Mouse (Mus musculus) ovary, postnatal 36 days (tissue): ENCODE results near the gene Apon.
"Not testable (repeated sequence)": the region's sequence is repeated elsewhere in the genome, so short reads cannot be mapped to it uniquely, and the experiment has no call there.

Source experiments
- DNase-seq: peaks from one replicate; pipeline ENCODE4 v3.0.0; 2022; ENCODE audit warnings: low spot score, mixed read lengths

The Apon gene

GRCm38 (mm10) chr10:128253677-128254255 is at the start of gene Apon:
Apon (plus strand) TSS chr10:128254096.
- DNase-seq: no peak

GRCm38 (mm10) chr10:128204941-128205340 is 49.0 kb upstream of the Apon start:
- DNase-seq: no peak

GRCm38 (mm10) chr10:128208326-128208725 is 45.6 kb upstream of the Apon start:
- no peak for DNase-seq

DNA sequence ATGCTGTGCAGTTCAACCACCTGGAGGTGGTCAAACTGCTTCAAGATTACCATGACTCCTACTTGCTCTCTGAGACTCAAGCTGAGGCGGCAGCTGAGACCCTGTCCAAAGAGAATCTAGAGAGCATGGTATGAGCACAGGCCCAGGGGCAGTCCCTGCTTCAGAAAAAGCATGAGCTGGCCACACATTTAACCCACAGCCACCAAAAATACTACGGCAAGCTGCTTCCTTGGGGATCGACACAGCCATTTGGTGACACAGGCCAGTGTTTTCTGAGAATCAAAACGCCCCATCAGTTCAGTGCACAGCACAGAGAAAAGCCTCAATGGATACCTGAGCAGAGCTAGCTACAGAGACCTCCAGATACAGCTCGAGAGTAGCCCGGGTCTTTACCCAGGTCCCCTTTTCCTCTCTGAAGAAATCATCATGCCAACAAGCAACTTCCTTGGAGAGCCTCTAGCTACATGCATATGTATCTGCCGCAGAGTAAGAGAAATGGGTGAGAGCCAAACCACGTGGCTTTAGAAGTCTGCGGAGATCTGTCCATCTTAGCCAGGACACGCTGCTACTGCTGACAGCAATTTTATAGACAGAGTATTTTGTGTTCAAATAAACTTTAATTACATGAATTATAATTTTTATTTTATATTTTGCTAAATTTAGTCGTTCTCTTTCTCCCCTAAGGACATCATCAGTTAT is 44.4 kb upstream of the Apon start:
- DNase-seq: no peak

GRCm38 (mm10) chr10:128210131-128210530 is 43.8 kb upstream of the Apon start:
- DNase-seq: no peak

GRCm38 (mm10) chr10:128210954-128211353 is 42.9 kb upstream of the Apon start:
- peak; percentile 26 for DNase-seq

- DNase-seq: peak; percentile 86
These were observed 42.3 kb upstream of the Apon start, which contains the start of gene Spryd4 for GRCm38 (mm10) chr10:128211390-128212108. Spryd4 (minus strand) TSS chr10:128211807.

GRCm38 (mm10) chr10:128212148-128212547 is 41.7 kb upstream of the Apon start:
- DNase-seq: no peak

GRCm38 (mm10) chr10:128212871-128213323 is 41.0 kb upstream of the Apon start:
- peak; percentile 32 for DNase-seq

DNA sequence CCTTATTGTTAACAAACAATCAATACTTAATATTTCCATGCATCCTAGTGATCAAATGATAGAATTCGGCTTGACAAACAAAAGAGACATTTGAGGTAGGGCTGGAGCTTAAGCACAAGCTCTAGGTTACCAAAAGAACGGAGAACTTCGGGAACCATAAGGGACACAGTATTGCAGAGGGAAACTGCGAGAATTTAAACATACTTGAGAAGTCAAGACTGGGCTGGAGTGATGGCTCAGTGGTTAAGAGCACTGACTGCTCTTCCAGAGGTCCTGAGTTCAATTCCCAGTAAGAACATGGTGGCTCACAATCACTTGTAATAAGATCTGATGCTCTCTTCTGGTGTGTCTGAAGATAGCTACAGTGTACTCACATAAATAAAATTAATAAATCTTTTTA is 39.8 kb upstream of the Apon start:
- DNase-seq: not testable (repeated sequence)

GRCm38 (mm10) chr10:128214981-128215380 is 38.9 kb upstream of the Apon start:
- DNase-seq: no peak

DNA sequence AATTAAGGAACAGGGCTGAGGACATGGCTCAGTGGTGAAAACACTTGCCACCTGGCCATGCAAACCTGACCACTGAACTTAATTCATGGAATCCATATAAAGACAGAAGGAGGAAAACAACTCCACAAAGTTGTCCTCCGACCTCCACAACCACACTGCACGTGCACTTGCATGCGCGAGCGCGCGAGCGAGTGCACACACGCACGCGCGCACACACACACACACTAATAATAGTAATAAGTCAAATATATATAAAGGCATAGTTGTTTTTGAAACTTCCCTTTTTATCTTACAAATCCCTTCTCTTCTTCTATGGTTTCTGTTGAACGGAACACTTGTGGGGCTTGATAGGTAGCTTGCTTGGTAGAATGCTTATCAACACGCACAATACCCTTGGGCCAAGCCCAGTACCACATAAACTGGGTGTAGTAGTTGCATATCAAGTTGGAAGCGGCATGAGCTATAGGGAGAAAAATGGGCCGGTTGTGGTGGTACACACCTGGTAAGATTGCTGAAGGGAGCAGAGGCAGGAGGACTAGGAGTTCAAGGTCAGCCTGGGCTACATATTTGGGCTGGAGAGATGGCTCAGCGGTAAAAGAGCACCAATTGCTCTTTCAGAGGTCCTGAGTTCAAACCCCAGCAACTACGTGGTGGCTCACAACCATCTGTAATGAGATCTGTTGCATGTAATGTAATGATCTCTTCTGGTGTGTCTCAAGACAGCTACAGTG is 35.3 kb upstream of the Apon start:
- no peak for DNase-seq

DNA sequence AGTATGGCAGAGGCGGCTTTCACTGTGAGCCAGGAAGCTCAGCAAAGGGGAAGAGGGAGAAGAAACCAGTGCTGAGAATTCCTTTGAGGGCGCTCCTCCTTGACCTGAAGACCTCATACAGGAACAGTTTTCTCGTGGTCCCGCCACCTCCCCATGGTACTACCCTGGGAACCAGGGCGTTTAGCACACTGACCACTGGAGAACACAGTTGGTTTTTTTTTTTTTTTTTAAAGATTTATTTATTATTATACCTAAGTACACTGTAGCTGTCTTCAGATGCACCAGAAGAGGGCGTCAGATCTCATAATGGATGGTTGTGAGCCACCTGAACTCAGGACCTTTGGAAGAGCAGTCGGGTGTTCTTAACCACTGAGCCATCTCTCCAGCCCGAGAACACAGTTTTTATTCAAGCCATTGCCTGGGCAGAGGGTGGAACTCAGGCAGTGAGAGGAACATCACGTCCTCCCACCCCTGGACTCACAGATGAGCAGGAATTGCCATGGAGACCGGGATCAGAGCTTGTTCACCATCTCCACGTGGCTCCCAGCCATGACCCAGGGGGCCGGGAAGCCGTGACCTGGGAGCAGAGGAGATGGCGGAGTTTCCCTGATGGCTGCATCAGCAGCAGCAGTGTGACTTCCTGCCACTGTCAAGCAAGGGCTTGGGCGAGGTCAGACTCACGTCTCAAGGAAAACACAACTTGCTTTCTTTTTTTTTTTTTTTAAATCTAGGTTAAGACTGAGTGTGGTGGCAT is 32.2 kb upstream of the Apon start:
- DNase-seq: no peak

DNA sequence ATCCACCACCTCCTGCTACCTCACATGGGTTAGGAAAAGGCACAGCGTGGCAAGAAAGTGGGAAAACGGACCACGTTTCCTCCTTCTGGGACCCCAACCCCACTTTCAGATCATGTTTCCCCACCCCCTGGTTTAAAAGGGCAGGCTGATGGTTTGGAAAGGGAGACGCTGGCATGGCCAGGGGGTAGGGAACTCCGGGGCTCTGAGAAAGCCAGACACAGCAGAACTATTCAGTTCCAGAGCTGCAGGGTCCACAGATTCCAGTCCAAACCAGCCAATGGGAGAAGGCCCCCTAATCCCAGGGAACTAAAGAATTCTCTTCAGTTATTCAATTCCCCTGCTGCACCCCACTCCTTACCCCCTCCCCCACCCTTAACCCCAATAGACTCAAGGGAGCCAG is 28.8 kb upstream of the Apon start:
- no peak for DNase-seq

DNA sequence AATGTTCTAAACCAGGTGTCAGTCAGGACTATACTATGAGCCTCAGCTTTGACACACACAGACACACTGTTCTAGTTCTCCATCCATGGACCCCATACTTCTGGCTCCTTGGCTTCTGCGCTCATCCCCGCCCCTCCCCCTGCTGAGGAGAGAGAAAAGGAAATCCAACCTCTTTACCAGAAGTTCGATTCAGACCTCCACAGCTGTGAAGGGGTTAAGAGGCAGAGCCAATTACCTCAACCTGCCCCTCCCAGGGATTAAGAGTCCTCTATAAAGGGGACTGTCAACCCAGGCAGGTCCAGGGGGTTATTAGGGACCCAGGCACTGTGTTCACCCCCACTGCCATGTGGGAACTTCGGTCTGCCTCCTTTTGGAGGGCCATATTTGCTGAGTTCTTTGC is 28.4 kb upstream of the Apon start, which contains the start of gene Mip:
TSS of gene Mip (plus strand) at position 301 of the 400 bp plus-strand sequence.
- no peak for DNase-seq

GRCm38 (mm10) chr10:128227592-128227991 is 26.3 kb upstream of the Apon start:
- no peak for DNase-seq

GRCm38 (mm10) chr10:128228009-128228408 is 25.9 kb upstream of the Apon start:
- no peak for DNase-seq

GRCm38 (mm10) chr10:128230582-128230981 is 23.3 kb upstream of the Apon start:
- no peak for DNase-seq

DNA sequence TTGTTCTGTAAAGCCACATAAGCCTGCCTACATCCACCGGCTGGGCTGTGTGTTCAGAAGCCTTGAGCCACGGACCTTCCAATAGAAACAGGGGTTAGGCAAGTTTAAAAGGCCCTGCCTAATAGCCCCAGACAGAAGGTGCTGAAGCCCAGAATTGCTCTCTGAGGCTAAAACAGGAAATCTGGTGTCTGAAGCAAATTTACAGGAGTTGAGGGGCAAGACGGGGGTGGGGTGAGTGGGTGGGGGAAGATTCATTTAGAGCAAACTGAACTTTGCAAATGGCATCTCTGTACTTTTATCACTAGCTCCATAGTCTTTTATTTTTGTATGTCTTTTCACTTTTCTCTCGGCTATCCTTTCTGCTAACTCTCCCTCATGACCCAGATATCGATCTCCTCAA is 22.8 kb upstream of the Apon start:
- DNase-seq: no peak

DNA sequence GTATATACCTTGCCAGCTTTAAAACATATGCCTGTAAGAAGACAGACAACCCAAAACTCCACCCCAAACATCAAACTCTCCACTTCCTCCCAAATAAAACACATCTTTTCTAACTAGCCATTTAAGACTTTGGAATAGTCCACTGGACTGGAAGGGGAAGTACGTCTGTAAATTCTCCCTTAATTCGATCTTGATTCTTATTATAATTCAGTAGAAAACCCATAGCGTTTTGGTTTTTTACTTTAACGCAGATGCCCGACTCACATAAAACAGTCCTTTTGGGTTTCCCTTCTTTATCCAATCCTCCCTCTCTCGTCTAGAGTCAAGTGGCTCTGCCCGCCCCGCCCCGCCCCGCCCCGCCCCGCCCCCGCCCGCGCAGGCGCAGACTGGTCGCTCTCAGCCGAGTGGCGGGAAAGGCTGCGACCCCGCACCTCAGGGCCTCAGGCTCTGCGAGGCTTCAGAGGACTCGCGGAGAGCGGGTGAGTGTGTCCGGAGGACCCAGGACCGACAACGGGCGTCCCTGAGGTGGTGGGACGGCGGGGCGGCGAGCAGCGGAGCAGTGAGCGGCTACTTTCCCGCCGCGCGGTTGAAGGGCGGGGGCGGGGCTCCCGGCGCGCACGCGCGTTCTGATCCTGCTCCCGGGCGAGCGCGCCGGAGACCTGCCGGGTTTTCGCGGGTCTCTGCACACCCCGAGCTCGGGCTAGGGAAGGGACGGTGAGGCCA is 22.0 kb upstream of the Apon start, which contains the start of gene Timeless:
TSS of gene Timeless (plus strand) at position 369 of the 723 bp plus-strand sequence.
- peak; percentile 88 for DNase-seq
